Mouse (Mus musculus): ENCODE results near the gene Col3a1. TPM values are rescaled to one million over a fixed set of nuclear protein-coding genes. Genes with fewer than 3 reads are reported as not detected.

Col3a1 gene
- polyA plus RNA-seq (2011; ENCODE audit: insufficient read depth, insufficient read length, low read depth, missing spikeins): 4.4 and 5.0 TPM in 2 replicates

GRCm38 (mm10) chr1:45311388-45311787, at the start of gene Col3a1:
Col3a1 (plus strand) TSS chr1:45311538.
- Histone ChIP-seq H3K4me3 (ENCODE audit: low read depth, low read length) (no peak within 1 kb of the TSS), H3K4me1 (ENCODE audit: control insufficient read depth, insufficient read depth, low read length) (no peaks in the 10 kb centered on the region), H3K27ac (ENCODE audit: insufficient read depth, low read length) (no peak within 1 kb of the TSS), H3K9ac (ENCODE audit: low read depth, poor library complexity, severe bottlenecking) (no peak within 1 kb of the TSS), H3K36me3 (ENCODE audit: control insufficient read depth, insufficient read depth, low read length, poor library complexity, severe bottlenecking) (no peaks in the 10 kb centered on the region), H3K9me3 (replicated peaks; ENCODE audit: control insufficient read depth, insufficient read depth, low read length, poor library complexity, severe bottlenecking) (no peaks in the 10 kb centered on the region), H3K27me3 (ENCODE audit: control insufficient read depth, insufficient read depth, low read length, poor library complexity, severe bottlenecking) (no peaks in the 10 kb centered on the region)
- TF ChIP-seq CTCF (IDR thresholded peaks at IDR 0.05; ENCODE audit: low read depth, low read length) (no peak), EP300 (IDR thresholded peaks at IDR 0.05; ENCODE audit: insufficient read depth, low read depth, low read length) (no peak), POLR2A (IDR thresholded peaks at IDR 0.05; ENCODE audit: insufficient read depth, low read length) (no peak)

- Histone ChIP-seq H3K4me3 (ENCODE audit: low read depth, low read length) (no peak overlapping the region), H3K9ac (ENCODE audit: low read depth, poor library complexity, severe bottlenecking) (no peak overlapping the region), H3K4me1 (ENCODE audit: control insufficient read depth, insufficient read depth, low read length) (no peaks in the 10 kb centered on the region), H3K27me3 (ENCODE audit: control insufficient read depth, insufficient read depth, low read length, poor library complexity, severe bottlenecking) (no peaks in the 10 kb centered on the region), H3K27ac (ENCODE audit: insufficient read depth, low read length) (no peak overlapping the region), H3K9me3 (replicated peaks; ENCODE audit: control insufficient read depth, insufficient read depth, low read length, poor library complexity, severe bottlenecking) (peaks cover 16% of the 10 kb centered on the region), H3K36me3 (ENCODE audit: control insufficient read depth, insufficient read depth, low read length, poor library complexity, severe bottlenecking) (no peaks in the 10 kb centered on the region)
- no peak for TF ChIP-seq POLR2A (IDR thresholded peaks at IDR 0.05; ENCODE audit: insufficient read depth, low read length)
- TF ChIP-seq EP300 (IDR thresholded peaks at IDR 0.05; ENCODE audit: insufficient read depth, low read depth, low read length): no peak
- no peak for TF ChIP-seq CTCF (IDR thresholded peaks at IDR 0.05; ENCODE audit: low read depth, low read length)
These were observed 41.9 kb upstream of the Col3a1 start for GRCm38 (mm10) chr1:45269421-45269820.

DNA sequence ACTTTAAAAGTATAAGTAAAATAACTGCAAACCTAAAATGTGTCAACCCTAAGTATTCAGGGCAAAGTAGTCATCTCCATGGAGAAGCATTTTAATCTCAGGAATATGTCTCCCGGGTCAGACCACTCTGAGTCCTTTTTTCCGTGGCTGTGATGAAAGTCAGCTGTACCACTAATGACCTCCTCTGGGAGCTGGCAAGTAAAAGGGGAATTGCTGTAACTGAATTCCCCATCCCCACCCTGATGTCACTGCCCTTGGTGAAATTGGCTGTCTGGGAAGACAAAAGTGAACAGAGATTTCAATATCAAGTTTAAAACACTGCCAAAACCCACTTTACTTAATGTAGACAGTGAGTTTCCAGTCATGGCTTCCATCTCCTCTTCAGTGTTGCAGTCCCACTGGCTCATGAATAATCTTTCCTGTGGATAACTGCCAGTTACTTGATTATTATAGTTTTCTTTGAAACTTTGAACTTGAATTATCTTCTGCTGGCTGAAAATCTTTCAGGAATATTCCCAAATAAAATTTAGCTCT, 35.3 kb upstream of the Col3a1 start:
- no peak overlapping the region for H3K9ac ChIP-seq (ENCODE audit: low read depth, poor library complexity, severe bottlenecking)

DNA sequence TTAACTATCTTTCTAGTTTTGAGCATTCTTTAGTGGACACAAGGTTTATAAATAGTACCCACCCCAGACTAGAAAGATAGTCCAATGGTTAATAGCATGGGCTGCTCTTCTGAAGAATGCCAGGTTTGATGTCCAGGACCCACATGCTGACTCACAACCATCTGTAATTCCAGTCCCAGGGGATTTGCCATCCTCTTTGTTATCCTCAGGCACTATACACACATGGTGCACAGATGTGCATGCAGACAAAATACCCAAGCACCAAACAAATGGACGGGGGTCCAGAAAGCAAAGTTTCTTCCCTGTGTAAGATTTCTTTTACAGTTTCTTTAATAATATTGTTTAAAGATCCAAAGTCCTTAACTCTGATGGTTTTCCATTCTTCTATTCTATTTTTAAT, 23.4 kb upstream of the Col3a1 start:
- Histone ChIP-seq H3K4me1 (ENCODE audit: control insufficient read depth, insufficient read depth, low read length) (no peaks in the 10 kb centered on the region), H3K36me3 (ENCODE audit: control insufficient read depth, insufficient read depth, low read length, poor library complexity, severe bottlenecking) (no peaks in the 10 kb centered on the region), H3K27me3 (ENCODE audit: control insufficient read depth, insufficient read depth, low read length, poor library complexity, severe bottlenecking) (no peaks in the 10 kb centered on the region), H3K9ac (ENCODE audit: low read depth, poor library complexity, severe bottlenecking) (no peak overlapping the region), H3K9me3 (replicated peaks; ENCODE audit: control insufficient read depth, insufficient read depth, low read length, poor library complexity, severe bottlenecking) (no peaks in the 10 kb centered on the region), H3K27ac (ENCODE audit: insufficient read depth, low read length) (no peak overlapping the region), H3K4me3 (ENCODE audit: low read depth, low read length) (no peak overlapping the region)
- TF ChIP-seq POLR2A (IDR thresholded peaks at IDR 0.05; ENCODE audit: insufficient read depth, low read length) (no peak), CTCF (IDR thresholded peaks at IDR 0.05; ENCODE audit: low read depth, low read length) (no peak), EP300 (IDR thresholded peaks at IDR 0.05; ENCODE audit: insufficient read depth, low read depth, low read length) (no peak)

More for the DNA sequence above, 35.3 kb upstream of the Col3a1 start:
- no peaks in the 10 kb centered on the region for H3K36me3 ChIP-seq (ENCODE audit: control insufficient read depth, insufficient read depth, low read length, poor library complexity, severe bottlenecking)
- H3K4me3 ChIP-seq (ENCODE audit: low read depth, low read length): no peak overlapping the region
- H3K27ac ChIP-seq (ENCODE audit: insufficient read depth, low read length): no peak overlapping the region
- H3K9me3 ChIP-seq (replicated peaks; ENCODE audit: control insufficient read depth, insufficient read depth, low read length, poor library complexity, severe bottlenecking): no peaks in the 10 kb centered on the region
- TF ChIP-seq EP300 (IDR thresholded peaks at IDR 0.05; ENCODE audit: insufficient read depth, low read depth, low read length) (no peak), POLR2A (IDR thresholded peaks at IDR 0.05; ENCODE audit: insufficient read depth, low read length) (no peak), CTCF (IDR thresholded peaks at IDR 0.05; ENCODE audit: low read depth, low read length) (no peak)
- no peaks in the 10 kb centered on the region for H3K4me1 ChIP-seq (ENCODE audit: control insufficient read depth, insufficient read depth, low read length)
- H3K27me3 ChIP-seq (ENCODE audit: control insufficient read depth, insufficient read depth, low read length, poor library complexity, severe bottlenecking): no peaks in the 10 kb centered on the region

DNA sequence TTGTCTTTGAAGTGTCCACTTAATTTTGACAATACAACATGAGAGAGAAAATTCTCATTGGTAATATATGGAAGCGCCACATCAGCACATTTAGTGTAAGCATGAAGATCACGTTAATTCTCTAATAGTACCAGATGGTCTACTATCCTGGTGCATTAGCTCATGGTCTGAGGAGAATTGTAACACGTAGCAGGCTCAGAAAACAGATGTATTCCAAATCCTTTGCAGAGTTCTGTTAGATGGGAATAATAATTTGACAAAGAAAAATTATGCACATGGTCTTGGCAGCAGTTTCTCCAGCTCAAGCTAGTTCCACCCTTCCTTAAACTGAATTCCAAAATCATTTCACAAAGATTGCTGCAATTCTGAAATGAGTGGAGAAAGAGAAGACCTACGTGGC, 21.3 kb upstream of the Col3a1 start:
- Histone ChIP-seq H3K36me3 (ENCODE audit: control insufficient read depth, insufficient read depth, low read length, poor library complexity, severe bottlenecking) (no peaks in the 10 kb centered on the region), H3K4me3 (ENCODE audit: low read depth, low read length) (no peak overlapping the region), H3K9me3 (replicated peaks; ENCODE audit: control insufficient read depth, insufficient read depth, low read length, poor library complexity, severe bottlenecking) (no peaks in the 10 kb centered on the region), H3K4me1 (ENCODE audit: control insufficient read depth, insufficient read depth, low read length) (no peaks in the 10 kb centered on the region), H3K27me3 (ENCODE audit: control insufficient read depth, insufficient read depth, low read length, poor library complexity, severe bottlenecking) (no peaks in the 10 kb centered on the region), H3K9ac (ENCODE audit: low read depth, poor library complexity, severe bottlenecking) (no peak overlapping the region), H3K27ac (ENCODE audit: insufficient read depth, low read length) (no peak overlapping the region)
- TF ChIP-seq POLR2A (IDR thresholded peaks at IDR 0.05; ENCODE audit: insufficient read depth, low read length) (no peak), EP300 (IDR thresholded peaks at IDR 0.05; ENCODE audit: insufficient read depth, low read depth, low read length) (no peak), CTCF (IDR thresholded peaks at IDR 0.05; ENCODE audit: low read depth, low read length) (no peak)

DNA sequence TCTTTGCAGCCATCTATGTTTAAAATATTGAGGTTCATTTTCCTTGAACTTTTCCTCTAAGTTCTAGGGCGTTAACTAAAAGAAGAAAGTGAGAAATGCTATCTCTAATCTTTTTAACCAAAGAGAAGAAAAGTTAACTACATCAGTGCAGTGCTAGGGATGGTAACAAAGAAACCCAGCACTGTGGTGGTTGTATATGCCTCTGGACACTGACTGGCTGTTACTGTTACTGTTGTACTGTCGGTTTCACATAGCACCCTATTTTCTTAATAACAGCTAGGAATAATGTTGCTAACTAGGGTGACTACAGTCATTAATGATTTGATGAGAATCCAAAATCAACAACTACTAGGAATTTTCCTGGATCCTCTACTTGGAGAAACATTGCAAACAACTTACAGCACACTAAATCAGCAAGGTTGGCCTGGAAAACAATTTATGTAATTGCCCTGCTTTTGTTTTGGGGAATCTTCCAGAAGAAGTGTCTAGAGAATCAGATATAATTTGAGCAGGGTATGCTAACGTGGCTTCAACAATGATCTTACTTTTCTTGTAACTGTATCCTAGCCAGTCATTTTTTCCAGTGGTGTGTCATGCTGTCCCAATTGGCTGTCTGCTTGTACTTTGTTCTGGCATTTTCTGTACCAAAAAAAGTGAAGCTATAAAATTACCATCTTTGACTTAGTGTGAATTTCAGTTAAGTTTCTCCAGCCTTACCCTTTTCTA, 11.8 kb upstream of the Col3a1 start:
- no peak overlapping the region for H3K4me3 ChIP-seq (ENCODE audit: low read depth, low read length)
- no peak for TF ChIP-seq EP300 (IDR thresholded peaks at IDR 0.05; ENCODE audit: insufficient read depth, low read depth, low read length)
- H3K27ac ChIP-seq (ENCODE audit: insufficient read depth, low read length): no peak overlapping the region
- no peaks in the 10 kb centered on the region for H3K27me3 ChIP-seq (ENCODE audit: control insufficient read depth, insufficient read depth, low read length, poor library complexity, severe bottlenecking)
- no peaks in the 10 kb centered on the region for H3K4me1 ChIP-seq (ENCODE audit: control insufficient read depth, insufficient read depth, low read length)
- no peaks in the 10 kb centered on the region for H3K9me3 ChIP-seq (replicated peaks; ENCODE audit: control insufficient read depth, insufficient read depth, low read length, poor library complexity, severe bottlenecking)
- H3K36me3 ChIP-seq (ENCODE audit: control insufficient read depth, insufficient read depth, low read length, poor library complexity, severe bottlenecking): no peaks in the 10 kb centered on the region
- no peak overlapping the region for H3K9ac ChIP-seq (ENCODE audit: low read depth, poor library complexity, severe bottlenecking)

All from ES-Bruce4 (cell line).